Mouse (Mus musculus) cerebellum, adult 18-20 months (tissue): ENCODE data around the gene Lgi4.
A peak's percentile ranks its signal among the peaks of the same experiment; 100 is the strongest.

Source experiments
- DNase-seq, 2 experiments: peaks; one replicate each; pipeline ENCODE4 v3.0.0; 2021

The Lgi4 gene

DNA sequence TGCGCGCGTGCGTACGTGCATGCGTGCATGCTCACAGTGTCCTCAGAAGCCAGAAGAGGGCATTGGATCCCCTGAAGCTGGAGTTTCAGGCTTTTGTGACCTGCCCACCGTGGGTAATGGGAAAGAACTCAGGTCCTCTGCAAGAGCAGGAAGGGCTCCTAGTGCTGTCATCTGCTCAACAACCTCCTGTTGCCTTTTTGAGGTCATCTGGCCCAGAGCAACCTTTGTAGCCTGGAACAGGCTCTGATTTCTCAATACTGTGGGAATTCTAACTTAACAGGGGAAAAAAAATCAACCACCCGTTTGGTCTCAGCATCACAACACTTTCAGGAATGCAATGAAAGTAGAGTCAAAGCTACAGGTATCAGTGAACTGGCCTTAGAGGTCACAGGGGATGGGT lies 20.5 kb downstream of the Lgi4 start:
- DNase-seq, result no peak

- no peak for DNase-seq
These were observed 21.5 kb downstream of the Lgi4 start for GRCm38 (mm10) chr7:31080611-31081010.

DNA sequence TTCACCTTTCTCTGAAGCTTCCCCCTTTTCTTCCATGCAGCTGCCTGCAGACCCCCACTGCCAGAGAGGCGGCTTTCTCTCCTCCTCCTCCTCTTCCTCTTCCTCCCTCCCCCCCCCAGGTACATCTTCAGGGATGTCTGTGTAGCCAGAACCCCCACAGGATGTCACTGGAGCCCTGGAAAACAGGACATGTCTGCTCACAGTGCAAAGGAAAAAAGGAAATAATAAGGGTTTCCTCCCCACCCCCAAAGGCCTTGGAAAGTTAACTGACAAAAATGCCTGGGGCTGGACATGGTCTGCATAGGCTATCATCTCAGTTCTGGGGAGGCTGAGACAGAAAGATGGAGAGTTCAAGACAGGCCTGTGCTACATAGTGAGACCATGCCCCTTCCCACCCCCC lies 22.0 kb downstream of the Lgi4 start:
- peak; percentile 36 to 62 for DNase-seq

GRCm38 (mm10) chr7:31082106-31082505 lies 23.0 kb downstream of the Lgi4 start:
- DNase-seq, result no peak

GRCm38 (mm10) chr7:31082831-31083588 lies 23.9 kb downstream of the Lgi4 start:
- DNase-seq, result peak; percentile 49 to 60

DNA sequence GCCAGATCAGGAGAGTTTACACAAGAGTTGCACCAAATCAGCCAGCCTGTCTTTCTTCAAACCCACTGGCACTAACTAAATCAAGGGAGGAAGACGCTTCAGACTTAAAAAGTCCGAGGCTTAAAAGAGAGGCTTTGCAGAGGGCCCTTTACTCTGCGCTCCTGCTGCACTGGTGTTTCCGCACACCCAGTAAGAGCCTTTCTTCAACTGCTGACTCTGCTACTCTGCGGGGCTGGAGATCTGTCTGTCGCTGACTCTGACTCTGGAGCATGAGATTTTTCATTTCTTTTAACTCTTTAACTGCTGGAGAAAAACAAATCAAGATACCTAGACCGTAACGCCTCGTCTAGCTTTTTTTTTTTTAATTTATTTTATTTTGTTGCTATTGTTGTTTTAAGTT lies 25.0 kb downstream of the Lgi4 start:
- no peak for DNase-seq

DNA sequence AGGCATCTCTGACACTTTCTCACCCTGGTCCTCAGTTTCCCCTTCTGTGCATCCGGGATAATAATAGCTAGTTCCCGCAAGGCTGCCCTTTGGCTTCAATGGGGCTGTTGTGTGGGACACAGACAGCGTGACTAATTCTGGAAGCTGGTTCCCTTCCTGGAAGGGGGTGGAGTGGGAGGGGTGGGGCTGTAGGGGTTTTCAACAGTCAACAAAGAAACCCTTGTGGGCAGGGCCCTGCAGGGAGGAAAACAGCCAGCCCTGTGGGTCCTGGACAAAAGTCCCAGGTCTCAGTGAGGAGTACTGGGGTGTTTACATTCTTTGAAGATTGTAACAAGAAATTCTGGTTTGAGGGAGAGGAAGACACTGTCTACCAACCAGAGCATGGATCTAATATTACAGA lies 26.0 kb downstream of the Lgi4 start:
- DNase-seq, result peak in 1 of 2 experiments; percentile 34

- no peak for DNase-seq
These were observed 27.1 kb downstream of the Lgi4 start for GRCm38 (mm10) chr7:31086175-31086755.

DNA sequence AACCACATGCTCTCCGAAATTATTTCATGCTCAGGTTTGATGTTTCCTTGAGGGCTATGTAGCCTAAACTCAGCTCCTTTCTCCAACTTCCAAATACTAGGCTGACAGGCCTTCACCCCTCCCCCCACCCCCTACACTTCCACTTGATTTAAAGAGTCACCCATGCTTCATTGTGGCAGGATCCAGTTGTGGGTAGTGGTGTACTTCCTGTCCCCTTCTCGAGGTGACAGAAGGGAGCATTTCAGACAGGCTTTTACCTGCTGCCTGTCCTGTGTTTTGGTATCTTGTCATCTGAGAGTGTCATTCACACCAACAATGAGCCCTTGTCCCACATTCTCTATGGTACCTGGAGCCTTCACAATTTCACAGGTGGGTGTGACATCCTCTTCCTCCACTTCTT lies 28.1 kb downstream of the Lgi4 start:
- no peak for DNase-seq

GRCm38 (mm10) chr7:31088206-31088605 lies 29.1 kb downstream of the Lgi4 start:
- no peak for DNase-seq

DNA sequence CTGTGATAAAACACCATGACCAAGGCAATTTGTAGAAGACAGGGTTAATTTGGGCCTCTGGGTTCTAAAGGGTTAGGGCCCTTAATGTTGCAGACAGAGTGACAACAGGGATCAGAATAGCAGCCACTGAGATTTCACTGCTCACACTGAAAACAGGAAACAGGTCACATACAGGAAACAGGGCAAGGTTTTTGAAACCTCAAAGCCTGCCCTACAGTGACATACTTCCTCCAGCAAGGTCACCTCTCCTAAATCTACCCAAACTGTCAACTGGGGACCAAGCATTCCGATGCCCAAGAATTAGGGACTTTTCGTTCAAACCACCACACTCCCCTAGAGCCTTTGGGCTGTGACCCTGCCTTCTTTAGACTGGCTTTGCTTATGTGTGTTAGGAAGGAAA lies 30.6 kb downstream of the Lgi4 start:
- no peak for DNase-seq

DNA sequence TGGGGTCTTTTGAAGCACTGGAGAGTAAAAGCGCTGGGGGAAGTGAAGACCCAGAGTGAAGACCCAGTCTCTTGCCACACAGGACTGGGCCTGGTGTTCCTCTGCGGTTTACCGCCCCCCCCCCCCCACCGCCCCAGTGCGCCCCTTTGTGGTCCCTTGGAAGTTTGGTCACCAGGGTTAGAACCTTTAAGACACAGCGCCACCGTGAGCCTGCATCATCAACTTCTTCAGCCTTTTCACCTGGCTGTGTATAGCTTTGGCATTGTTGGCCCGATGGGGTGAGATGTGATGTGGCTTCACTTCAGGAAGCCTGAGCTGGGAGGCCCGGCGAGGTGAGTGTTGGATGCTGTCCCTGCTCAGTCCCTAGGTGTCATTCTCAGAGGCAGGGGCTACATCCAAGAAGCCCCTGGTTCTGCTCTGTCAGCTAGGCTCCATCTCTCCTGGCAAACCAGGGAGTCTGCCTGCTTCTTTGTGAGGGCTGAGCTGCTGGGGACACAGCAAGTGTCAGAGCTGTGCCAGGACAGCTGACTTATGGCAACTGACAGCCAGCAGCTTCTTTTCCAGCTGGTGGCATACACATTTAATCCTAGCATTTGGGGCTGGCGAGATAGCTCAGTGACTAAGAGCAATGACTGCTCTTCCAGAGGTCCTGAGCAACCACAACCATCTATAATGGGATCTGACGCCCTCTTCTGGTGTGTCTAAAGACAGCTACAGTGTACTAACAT lies 35.8 kb downstream of the Lgi4 start:
- peak in 1 of 2 experiments; percentile 57 for DNase-seq

DNA sequence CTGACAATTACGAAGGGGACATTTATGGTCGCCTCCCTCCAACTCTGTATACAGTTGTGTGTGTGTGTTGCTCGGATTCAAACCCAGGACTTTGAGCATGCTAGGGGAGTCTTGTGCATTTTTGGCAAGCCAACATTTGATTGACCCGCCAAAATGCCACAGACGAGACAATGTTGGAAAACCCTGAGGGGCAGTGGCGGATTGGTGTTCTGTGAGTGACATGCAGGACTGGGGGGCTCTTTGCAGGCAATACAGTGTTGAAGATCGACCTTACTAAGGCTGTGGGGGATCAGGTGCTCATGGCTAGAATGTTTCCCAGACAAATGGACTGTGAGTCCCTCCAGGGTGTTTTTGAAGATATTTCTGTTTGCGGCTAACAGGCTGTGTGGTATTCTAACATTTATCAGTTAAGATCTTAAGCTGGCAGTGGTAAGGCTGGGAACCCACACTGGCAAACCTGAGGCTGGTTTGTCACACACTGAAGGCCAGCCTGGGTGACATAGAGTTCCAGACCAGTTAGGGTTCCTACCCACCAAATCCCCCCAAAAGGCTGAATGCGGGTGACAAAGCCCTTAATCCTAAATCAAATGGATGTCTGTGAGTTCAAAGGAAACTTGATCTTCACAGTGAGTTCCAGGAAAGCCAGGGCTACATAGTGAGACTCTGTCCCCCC lies 37.9 kb downstream of the Lgi4 start:
- DNase-seq, result no peak

- peak; percentile 91 to 92 for DNase-seq
These were observed 38.6 kb downstream of the Lgi4 start for GRCm38 (mm10) chr7:31097583-31098248.

GRCm38 (mm10) chr7:31098697-31099611 lies 39.8 kb downstream of the Lgi4 start:
- peak in 1 of 2 experiments; percentile 46 for DNase-seq

GRCm38 (mm10) chr7:31099612-31099982 lies 40.5 kb downstream of the Lgi4 start:
- DNase-seq, result peak in 1 of 2 experiments; percentile 39

DNA sequence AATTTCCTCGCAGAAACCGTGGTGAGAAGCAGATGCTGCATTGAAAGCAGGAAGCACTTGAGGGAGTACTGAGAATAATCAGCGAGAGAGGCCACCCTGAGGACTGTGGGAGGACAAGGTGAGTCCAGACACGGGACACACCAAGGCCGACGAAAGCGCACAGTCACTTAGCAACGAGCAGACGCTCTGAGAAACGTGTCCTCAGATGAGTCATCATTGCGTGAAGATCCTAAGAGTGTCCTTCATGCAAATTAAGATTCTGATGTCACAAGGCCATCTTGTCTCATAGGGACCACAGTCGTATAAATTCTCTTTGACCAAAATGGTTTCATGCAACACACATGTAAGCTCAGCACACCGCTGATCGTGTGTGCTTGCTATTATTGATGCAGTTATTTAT lies 41.6 kb downstream of the Lgi4 start:
- DNase-seq, result no peak

- DNase-seq, result peak; percentile 64 to 71
These were observed 46.1 kb downstream of the Lgi4 start for GRCm38 (mm10) chr7:31105061-31105768.

DNA sequence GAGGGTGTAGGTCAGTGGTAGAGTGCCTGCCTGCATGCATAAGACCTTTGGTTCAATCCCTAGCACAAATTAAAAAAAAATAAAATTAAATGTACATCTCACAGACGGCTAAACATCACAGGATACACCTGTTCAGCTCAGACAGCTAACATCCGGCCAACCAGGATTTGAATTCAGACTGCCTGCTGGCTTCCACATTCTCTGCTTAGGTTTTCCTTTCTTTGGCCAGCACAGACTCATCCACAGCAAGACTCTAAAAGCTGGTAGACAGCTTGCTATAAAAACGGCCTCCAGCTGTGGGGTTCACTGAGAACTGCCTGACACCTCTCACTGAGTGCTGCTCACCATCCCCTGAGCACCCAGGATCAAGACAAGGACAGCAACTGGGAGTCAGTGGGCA lies 47.0 kb downstream of the Lgi4 start:
- no peak for DNase-seq

DNA sequence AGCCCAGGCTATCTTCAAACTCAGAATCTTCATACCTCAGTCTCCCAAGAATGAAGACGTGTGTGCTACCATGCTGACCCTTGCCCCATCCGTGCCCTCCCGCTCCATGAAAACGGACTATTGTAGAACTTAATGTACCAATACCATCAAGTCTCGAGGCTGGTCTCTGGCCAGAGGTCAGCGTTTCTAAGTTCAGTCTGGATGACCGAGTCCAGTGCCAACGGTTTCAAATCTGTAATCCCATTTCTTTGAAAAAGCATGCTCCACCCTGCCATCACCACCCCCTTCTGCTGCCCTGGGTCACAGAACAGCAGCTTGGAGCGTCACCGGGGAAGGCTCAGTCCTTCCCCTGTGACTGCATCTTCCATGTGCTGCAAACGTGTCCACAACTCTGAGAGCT lies 48.6 kb downstream of the Lgi4 start:
- DNase-seq, result no peak

- DNase-seq, result peak; percentile 71 to 81
These were observed 49.9 kb downstream of the Lgi4 start for GRCm38 (mm10) chr7:31109091-31109490.
